Mouse (Mus musculus) R1 (cell line): Measurements from ENCODE around the gene Cbfa2t2.

ENCODE experiments used
- DNase-seq: peaks from one replicate; pipeline ENCODE4 v3.0.0-alpha.2; 2018; ENCODE audit warnings: low read depth, low spot score

The Cbfa2t2 gene

GRCm38 (mm10) chr2:154425522-154425921 is 10.8 kb upstream of the Cbfa2t2 start:
- peak; percentile 80 for DNase-seq

GRCm38 (mm10) chr2:154426188-154426904 is 9.9 kb upstream of the Cbfa2t2 start:
- peak; percentile 100 for DNase-seq

GRCm38 (mm10) chr2:154426905-154427852 is 9.1 kb upstream of the Cbfa2t2 start:
- DNase-seq: peak; percentile 70

- peak; percentile 99 for DNase-seq
Observed at GRCm38 (mm10) chr2:154427853-154428360, 8.4 kb upstream of the Cbfa2t2 start.

- no peak for DNase-seq
Observed at GRCm38 (mm10) chr2:154430566-154430965, 5.7 kb upstream of the Cbfa2t2 start.

- no peak for DNase-seq
Observed at GRCm38 (mm10) chr2:154432696-154433095, 3.6 kb upstream of the Cbfa2t2 start.

GRCm38 (mm10) chr2:154433391-154433790 is 2.9 kb upstream of the Cbfa2t2 start:
- DNase-seq: no peak

GRCm38 (mm10) chr2:154434690-154435089 is 1.6 kb upstream of the Cbfa2t2 start:
- no peak for DNase-seq

- DNase-seq: peak; percentile 96
Observed at GRCm38 (mm10) chr2:154436076-154436457, 214 bp upstream of the Cbfa2t2 start.

- no peak for DNase-seq
Observed at GRCm38 (mm10) chr2:154437191-154437527, 878 bp downstream of the Cbfa2t2 start.

- no peak for DNase-seq
Observed at GRCm38 (mm10) chr2:154440453-154440852, 4.2 kb downstream of the Cbfa2t2 start.

- DNase-seq: peak; percentile 62
Observed at GRCm38 (mm10) chr2:154447821-154448220, 11.5 kb downstream of the Cbfa2t2 start.

- DNase-seq: peak; percentile 71
Observed at GRCm38 (mm10) chr2:154448633-154449032, 12.4 kb downstream of the Cbfa2t2 start.

GRCm38 (mm10) chr2:154452951-154453350 is 16.7 kb downstream of the Cbfa2t2 start:
- peak; percentile 63 for DNase-seq

GRCm38 (mm10) chr2:154454099-154454498 is 17.8 kb downstream of the Cbfa2t2 start:
- DNase-seq: no peak

GRCm38 (mm10) chr2:154454605-154455004 is 18.3 kb downstream of the Cbfa2t2 start:
- DNase-seq: no peak

GRCm38 (mm10) chr2:154455776-154456175 is 19.5 kb downstream of the Cbfa2t2 start:
- DNase-seq: no peak

GRCm38 (mm10) chr2:154456621-154457020 is 20.3 kb downstream of the Cbfa2t2 start:
- DNase-seq: peak; percentile 73

- DNase-seq: no peak
Observed at GRCm38 (mm10) chr2:154459262-154459661, 23.0 kb downstream of the Cbfa2t2 start.

- no peak for DNase-seq
Observed at GRCm38 (mm10) chr2:154459851-154460250, 23.6 kb downstream of the Cbfa2t2 start.

GRCm38 (mm10) chr2:154463621-154464198 is 27.4 kb downstream of the Cbfa2t2 start:
- DNase-seq: no peak

- peak; percentile 87 for DNase-seq
Observed at GRCm38 (mm10) chr2:154465914-154466335, 29.6 kb downstream of the Cbfa2t2 start.
